Mouse (Mus musculus): ENCODE measurements around the gene Astn1.

- TF ChIP-seq CTCF (IDR thresholded peaks at IDR 0.05; ENCODE audit: extremely low read depth, insufficient read depth, insufficient read length, insufficient replicate concordance) (no peak), POLR2A (IDR thresholded peaks at IDR 0.05; ENCODE audit: low read depth, low read length) (no peak)
Observed at GRCm38 (mm10) chr1:158701336-158701735, 339.3 kb downstream of the Astn1 start.

All from spleen, adult 2 months (tissue).